Mouse (Mus musculus) C2C12 (cell line): ENCODE data around the gene Slc31a2.

Source experiments
- CEBPB ChIP-seq: IDR thresholded peaks from one replicate; pipeline ENCODE4 v1.6.1; 2011; ENCODE audit warnings: low read depth, mild to moderate bottlenecking, control low read depth, moderate library complexity
- CTCF ChIP-seq: IDR thresholded peaks from one replicate; pipeline ENCODE4 v1.5.1; 2011; ENCODE audit not compliant: control insufficient read depth, insufficient read depth, insufficient read length

DNA sequence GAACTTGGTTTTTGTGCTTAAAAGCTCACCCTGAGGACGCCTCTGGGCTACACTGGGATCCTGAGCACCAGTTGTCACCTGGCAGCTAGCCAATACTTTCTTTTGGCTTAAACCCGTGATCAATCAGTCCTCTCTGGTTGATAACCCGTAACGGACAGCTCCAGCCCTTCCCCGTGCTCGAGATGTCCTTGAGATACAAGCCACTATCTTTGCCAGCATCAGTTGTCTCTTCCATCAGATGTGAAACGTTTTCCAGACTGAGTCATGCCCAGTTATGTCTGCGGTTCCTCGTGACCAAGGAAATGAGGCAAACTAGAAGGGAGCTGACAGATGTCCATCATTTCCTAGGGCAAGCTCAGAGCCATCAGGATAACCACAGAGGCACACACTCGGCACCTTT lies 4.7 kb downstream of the Slc31a2 start:
- TF ChIP-seq CTCF (no peak), CEBPB (no peak)
